Mouse (Mus musculus) kidney, embryonic 14.5 days (tissue): ENCODE measurements at regions not wholly inside any gene's neighbourhood (a gene's known extent, or its start where the extent isn't known, plus 50 kb on each side); places are given as distances from the start of the nearest gene placed in this dataset.

ENCODE experiments used
- ATAC-seq: fragments of 200-750 bp; cut with Nextera tagmentation; 2 replicates; pipeline ENCODE4 v1.8.0; 2017; ENCODE audit warnings: moderate number of reproducible peaks, mild to moderate bottlenecking, moderate TSS enrichment, moderate library complexity; ENCODE audit not compliant: low FRiP score, low TSS enrichment
- H3K27ac ChIP-seq: fragments of 300-500 bp; sonication (generic); 2 replicates; pipeline ENCODE4 v1.5.1; 2014; ENCODE audit warnings: low read depth, mild to moderate bottlenecking, low read length, moderate library complexity, mixed read lengths
- H3K27me3 ChIP-seq: fragments of 300-500 bp; sonication (generic); 2 replicates; pipeline ENCODE4 v1.6.1; 2014; ENCODE audit warnings: mild to moderate bottlenecking, low read length; ENCODE audit not compliant: control insufficient read depth, insufficient read depth
- H3K36me3 ChIP-seq: fragments of 300-500 bp; sonication (generic); 2 replicates; pipeline ENCODE4 v1.6.1; 2014; ENCODE audit warnings: low read length, mixed read lengths; ENCODE audit not compliant: control insufficient read depth, insufficient read depth
- H3K4me1 ChIP-seq: fragments of 300-500 bp; sonication (generic); 2 replicates; pipeline ENCODE4 v1.6.1; 2014; ENCODE audit warnings: low read length, mixed read lengths; ENCODE audit not compliant: control insufficient read depth, insufficient read depth
- H3K4me2 ChIP-seq: fragments of 300-500 bp; sonication (generic); replicated peaks from 2 replicates; pipeline ENCODE4 v1.6.1; 2014; ENCODE audit warnings: low read depth, mild to moderate bottlenecking, low read length
- H3K4me3 ChIP-seq: fragments of 300-500 bp; sonication (generic); 2 replicates; pipeline ENCODE4 v1.5.1; 2014; ENCODE audit warnings: mild to moderate bottlenecking, low read length
- H3K9ac ChIP-seq: fragments of 300-500 bp; sonication (generic); 2 replicates; pipeline ENCODE4 v1.6.1; 2014; ENCODE audit warnings: low read depth, mild to moderate bottlenecking, low read length, moderate library complexity
- H3K9me3 ChIP-seq: fragments of 300-500 bp; sonication (generic); 2 replicates; pipeline ENCODE4 v1.6.1; 2016; ENCODE audit warnings: low read length; ENCODE audit not compliant: control insufficient read depth
- WGBS: fragments of 180-500 bp; shearing (Covaris S2); extraction: QIAGEN DNeasy Blood & Tissue Kit; methylation state at CpG from one replicate; pipeline ENCODE4 v1.1.7; 2014; 5-methylcytosine and 5-hydroxymethylcytosine counted together

DNA sequence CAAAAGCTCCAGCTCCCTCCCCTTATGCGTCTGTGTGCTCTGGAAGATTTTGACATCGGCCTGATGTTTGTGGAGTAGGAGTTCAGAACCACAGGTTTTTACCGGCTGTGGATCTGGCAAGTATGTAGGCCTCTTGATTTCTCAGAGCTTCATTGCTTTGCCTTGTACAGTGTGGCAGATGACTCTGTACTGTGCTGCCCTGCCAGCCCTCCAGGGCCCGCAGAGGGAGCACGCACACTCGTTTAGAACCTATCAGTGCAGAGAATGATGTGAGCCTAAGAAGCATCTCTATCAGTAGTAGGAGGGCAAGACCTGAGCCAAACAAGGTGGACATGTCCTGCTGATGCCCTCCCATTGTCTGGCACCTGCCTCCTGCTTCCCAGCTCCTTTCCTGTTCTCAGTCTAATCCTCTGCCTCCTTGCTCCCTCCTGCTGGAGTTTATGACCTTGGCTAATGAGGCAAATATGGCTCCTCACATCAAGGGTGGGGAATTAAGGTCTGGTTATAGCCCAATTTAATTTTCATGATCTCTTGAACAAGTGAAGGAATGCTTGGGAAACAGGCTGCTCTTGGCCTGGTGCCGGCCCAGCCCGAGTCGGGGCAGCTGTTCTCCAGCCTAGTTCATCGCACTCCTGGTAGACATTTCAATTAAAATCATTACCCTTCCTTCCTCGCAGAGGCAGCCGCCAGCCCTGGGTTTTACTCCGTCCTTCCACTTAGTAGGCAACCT is 344.5 kb downstream of the Tmem38b start:
- no peak for ATAC-seq
- H3K27ac ChIP-seq, result no peak overlapping the region
- 55% methylated on average over 13 of the region's 13 CpGs for WGBS

DNA sequence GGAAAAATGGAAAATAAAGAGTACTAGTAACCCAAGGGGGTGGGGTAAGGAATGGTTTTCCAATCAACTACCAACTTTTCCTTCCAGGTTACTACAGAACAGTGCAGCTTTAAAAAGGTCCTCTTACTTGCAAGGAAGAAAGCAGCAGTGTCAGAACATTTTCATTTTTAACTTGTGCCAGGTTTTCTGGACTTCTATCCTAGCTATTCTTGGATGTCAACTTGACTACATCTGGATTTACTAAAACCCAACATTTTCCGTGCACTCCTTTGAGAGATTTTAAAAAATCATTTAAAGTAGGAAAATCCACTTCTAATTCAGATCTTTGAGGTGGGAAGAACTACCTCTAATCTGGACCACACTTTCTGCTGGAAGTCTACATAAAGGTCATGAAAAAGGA is 358.4 kb downstream of the Tmem38b start:
- H3K27ac ChIP-seq, result no peak overlapping the region
- no peak overlapping the region for H3K9ac ChIP-seq
- H3K4me3 ChIP-seq, result no peak overlapping the region
- 97% methylated on average over 1 of the region's 1 CpGs for WGBS
- no peaks in the 10 kb centered on the region for H3K9me3 ChIP-seq
- no peaks in the 10 kb centered on the region for H3K36me3 ChIP-seq
- no peaks in the 10 kb centered on the region for H3K4me1 ChIP-seq
- H3K4me2 ChIP-seq, result no peak overlapping the region
- no peaks in the 10 kb centered on the region for H3K27me3 ChIP-seq
- ATAC-seq, result no peak

More for the DNA sequence above, 344.5 kb downstream of the Tmem38b start:
- no peaks in the 10 kb centered on the region for H3K4me1 ChIP-seq
- no peaks in the 10 kb centered on the region for H3K36me3 ChIP-seq
- no peaks in the 10 kb centered on the region for H3K9me3 ChIP-seq
- H3K4me2 ChIP-seq, result no peak overlapping the region
- no peaks in the 10 kb centered on the region for H3K27me3 ChIP-seq
- no peak overlapping the region for H3K4me3 ChIP-seq
- H3K9ac ChIP-seq, result no peak overlapping the region

- H3K9ac ChIP-seq, result no peak overlapping the region
- H3K4me2 ChIP-seq, result no peak overlapping the region
- H3K4me3 ChIP-seq, result no peak overlapping the region
- no peaks in the 10 kb centered on the region for H3K9me3 ChIP-seq
- H3K36me3 ChIP-seq, result no peaks in the 10 kb centered on the region
- no peak overlapping the region for H3K27ac ChIP-seq
- H3K27me3 ChIP-seq, result no peaks in the 10 kb centered on the region
- no peaks in the 10 kb centered on the region for H3K4me1 ChIP-seq
- WGBS, result 85% methylated on average over 2 of the region's 2 CpGs
- ATAC-seq, result no peak
These were observed 369.9 kb downstream of the Tmem38b start for GRCm38 (mm10) chr4:54195734-54196133.

DNA sequence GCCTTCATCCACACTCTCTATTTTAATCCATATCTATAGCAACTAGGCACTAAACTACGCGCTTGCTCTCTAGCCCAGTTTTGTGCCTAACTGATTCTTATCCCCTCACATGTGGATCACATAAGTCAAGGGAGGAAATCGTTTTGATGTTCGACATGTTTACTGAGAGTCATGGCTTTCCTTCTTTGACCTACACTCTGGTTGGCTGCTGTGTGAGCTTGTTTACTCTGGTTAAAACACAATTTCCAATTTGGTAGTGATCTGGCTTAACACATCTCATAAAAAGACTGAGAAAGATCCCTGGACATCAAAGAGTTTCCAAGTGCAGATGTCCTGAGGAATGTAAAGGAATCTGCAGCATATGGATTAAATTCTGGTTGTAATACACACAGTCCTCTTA is 376.6 kb downstream of the Tmem38b start:
- 57% methylated on average over 4 of the region's 4 CpGs for WGBS
- Histone ChIP-seq H3K4me3 (no peak overlapping the region), H3K27me3 (no peaks in the 10 kb centered on the region), H3K4me1 (no peaks in the 10 kb centered on the region), H3K9ac (no peak overlapping the region), H3K9me3 (no peaks in the 10 kb centered on the region), H3K27ac (no peak overlapping the region), H3K4me2 (no peak overlapping the region), H3K36me3 (no peaks in the 10 kb centered on the region)
- ATAC-seq, result no peak

DNA sequence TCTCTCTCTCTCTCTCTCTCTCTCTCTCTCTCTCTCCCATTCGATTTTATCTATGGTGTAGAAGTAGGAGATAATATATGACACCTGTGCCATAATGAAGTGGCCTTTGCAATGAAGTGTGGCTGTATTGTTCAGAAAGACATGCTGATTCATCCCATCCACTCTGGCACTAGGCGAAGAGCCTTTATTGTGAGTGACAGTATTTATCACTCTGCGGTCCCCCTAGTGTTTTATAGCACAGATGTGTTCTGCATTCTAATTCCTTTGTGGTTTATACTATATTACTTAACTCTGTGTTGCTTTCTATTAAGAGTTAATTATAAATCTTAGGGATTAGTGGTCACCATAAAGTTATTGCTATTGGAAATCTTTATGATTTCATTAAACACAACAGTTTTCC is 398.7 kb downstream of the Tmem38b start:
- H3K4me1 ChIP-seq, result no peaks in the 10 kb centered on the region
- no peaks in the 10 kb centered on the region for H3K9me3 ChIP-seq
- WGBS, result 70% methylated on average over 3 of the region's 3 CpGs
- H3K36me3 ChIP-seq, result no peaks in the 10 kb centered on the region
- ATAC-seq, result no peak
- no peak overlapping the region for H3K4me3 ChIP-seq
- H3K4me2 ChIP-seq, result no peak overlapping the region
- H3K27ac ChIP-seq, result no peak overlapping the region
- no peaks in the 10 kb centered on the region for H3K27me3 ChIP-seq
- no peak overlapping the region for H3K9ac ChIP-seq
